Mouse (Mus musculus): Measurements from ENCODE around the gene Arrdc2. TPM values are rescaled to one million over a fixed set of nuclear protein-coding genes. Genes with fewer than 3 reads are reported as not detected.
"Not testable (repeated sequence)": the region's sequence is repeated elsewhere in the genome, so short reads cannot be mapped to it uniquely, and the experiment has no call there.

The Arrdc2 gene
- polyA plus RNA-seq, 1 experiment from 2014 or later: 7.6 TPM

GRCm38 (mm10) chr8:70833520-70833919 is 6.0 kb downstream of the Arrdc2 start:
- Histone ChIP-seq H3K27me3 (no peaks in the 10 kb centered on the region), H3K9me3 (no peaks in the 10 kb centered on the region), H3K4me2 (no peak overlapping the region), H3K9ac (no peak overlapping the region), H3K27ac (no peak overlapping the region), H3K4me1 (replicated peaks) (peaks cover 11% of the 10 kb centered on the region), H3K36me3 (peaks cover 23% of the 10 kb centered on the region), H3K4me3 (no peak overlapping the region)
- ATAC-seq (ENCODE audit: low FRiP score): no peak
- WGBS: 47% methylated on average over 15 of the region's 15 CpGs

- ATAC-seq (ENCODE audit: low FRiP score): no peak
- Histone ChIP-seq H3K4me2 (no peak overlapping the region), H3K4me3 (no peak overlapping the region), H3K27ac (no peak overlapping the region), H3K9ac (no peak overlapping the region), H3K36me3 (peaks cover 23% of the 10 kb centered on the region), H3K27me3 (no peaks in the 10 kb centered on the region), H3K9me3 (no peaks in the 10 kb centered on the region), H3K4me1 (replicated peaks) (0 out of 2 replicates have a peak, but pooled peaks cover 6% of the 10 kb centered on the region)
- WGBS: 53% methylated on average over 9 of the region's 9 CpGs
Observed at GRCm38 (mm10) chr8:70833018-70833482, 6.5 kb downstream of the Arrdc2 start.

- H3K9ac ChIP-seq: no peak overlapping the region
- 70% methylated on average over 11 of the region's 11 CpGs for WGBS
- peaks cover 23% of the 10 kb centered on the region for H3K36me3 ChIP-seq
- no peak overlapping the region for H3K27ac ChIP-seq
- no peaks in the 10 kb centered on the region for H3K27me3 ChIP-seq
- no peaks in the 10 kb centered on the region for H3K9me3 ChIP-seq
- ATAC-seq (ENCODE audit: low FRiP score): no peak
- no peak overlapping the region for H3K4me2 ChIP-seq
- 0 out of 2 replicates have a peak, but pooled peaks cover 5% of the 10 kb centered on the region for H3K4me1 ChIP-seq (replicated peaks)
- no peak overlapping the region for H3K4me3 ChIP-seq
Observed at GRCm38 (mm10) chr8:70832371-70832770, 7.1 kb downstream of the Arrdc2 start.

- no peak overlapping the region for H3K27ac ChIP-seq
- no peak overlapping the region for H3K9ac ChIP-seq
- no peak overlapping the region for H3K4me2 ChIP-seq
- WGBS: 91% methylated on average over 8 of the region's 8 CpGs
- 0 out of 2 replicates have a peak, but pooled peaks cover 5% of the 10 kb centered on the region for H3K4me1 ChIP-seq (replicated peaks)
- H3K27me3 ChIP-seq: no peaks in the 10 kb centered on the region
- H3K36me3 ChIP-seq: peaks cover 19% of the 10 kb centered on the region
- no peak for ATAC-seq (ENCODE audit: low FRiP score)
- no peak overlapping the region for H3K4me3 ChIP-seq
- H3K9me3 ChIP-seq: no peaks in the 10 kb centered on the region
Observed at GRCm38 (mm10) chr8:70831517-70831916, 8.0 kb downstream of the Arrdc2 start.

- Histone ChIP-seq H3K27ac (no peak overlapping the region), H3K9ac (no peak overlapping the region), H3K27me3 (peaks cover 10% of the 10 kb centered on the region; the same call in 1 of the 2 replicates), H3K4me1 (replicated peaks) (no peaks in the 10 kb centered on the region), H3K36me3 (no peaks in the 10 kb centered on the region), H3K4me2 (no peak overlapping the region), H3K9me3 (no peaks in the 10 kb centered on the region), H3K4me3 (no peak overlapping the region)
- no peak for ATAC-seq (ENCODE audit: low FRiP score)
- WGBS: 86% methylated on average over 1 of the region's 1 CpGs
Observed at GRCm38 (mm10) chr8:70827796-70828195, 11.7 kb downstream of the Arrdc2 start.

DNA sequence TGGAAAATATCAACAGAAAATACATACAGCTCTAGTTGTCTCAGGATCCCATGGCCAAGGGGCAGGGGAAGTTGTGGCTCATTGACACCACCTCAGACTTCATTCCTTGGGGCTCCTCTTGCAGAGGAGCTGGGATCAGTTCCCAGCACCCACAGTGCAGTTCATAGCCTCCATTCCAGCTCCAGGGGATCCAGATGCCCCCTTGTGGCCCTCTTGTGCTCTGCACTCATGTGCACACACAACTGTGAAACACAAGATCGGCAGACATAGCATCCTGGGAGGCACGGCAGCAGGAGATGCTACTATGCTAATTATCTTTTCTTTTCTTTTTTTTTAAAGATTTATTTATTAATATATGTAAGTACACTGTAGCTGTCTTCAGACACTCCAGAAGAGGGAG is 12.5 kb downstream of the Arrdc2 start:
- no peak overlapping the region for H3K27ac ChIP-seq
- H3K27me3 ChIP-seq: peaks cover 15% of the 10 kb centered on the region; the same call in 1 of the 2 replicates
- no peak overlapping the region for H3K4me3 ChIP-seq
- H3K36me3 ChIP-seq: no peaks in the 10 kb centered on the region
- H3K9me3 ChIP-seq: no peaks in the 10 kb centered on the region
- ATAC-seq (ENCODE audit: low FRiP score): no peak
- 93% methylated on average over 2 of the region's 2 CpGs for WGBS
- H3K4me2 ChIP-seq: no peak overlapping the region
- H3K9ac ChIP-seq: no peak overlapping the region
- no peaks in the 10 kb centered on the region for H3K4me1 ChIP-seq (replicated peaks)

DNA sequence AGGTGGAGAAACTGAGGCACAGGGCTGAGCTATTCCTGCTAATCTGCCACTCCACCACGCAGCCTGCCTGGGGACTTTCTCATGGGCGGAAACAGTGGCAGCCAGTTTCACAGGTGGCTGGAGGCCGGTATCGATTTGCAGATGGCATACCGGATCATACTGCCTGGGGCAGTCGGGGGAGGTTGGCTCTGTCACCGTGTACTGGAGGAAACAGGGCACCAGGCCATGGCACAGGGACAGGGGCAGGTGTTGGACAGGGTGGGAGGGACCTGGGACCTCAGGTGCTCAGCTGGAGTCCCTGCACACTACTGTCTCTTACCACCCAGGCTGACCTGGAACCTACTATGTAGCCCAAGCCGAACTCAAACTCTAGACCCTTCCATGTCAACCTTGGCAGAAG is 13.7 kb downstream of the Arrdc2 start:
- Histone ChIP-seq H3K9me3 (no peaks in the 10 kb centered on the region), H3K4me1 (replicated peaks) (no peaks in the 10 kb centered on the region), H3K9ac (no peak overlapping the region), H3K27ac (no peak overlapping the region), H3K27me3 (peaks cover 26% of the 10 kb centered on the region), H3K4me2 (no peak overlapping the region), H3K4me3 (no peak overlapping the region), H3K36me3 (no peaks in the 10 kb centered on the region)
- ATAC-seq (ENCODE audit: low FRiP score): no peak
- WGBS: 80% methylated on average over 8 of the region's 8 CpGs

- peaks cover 11% of the 10 kb centered on the region; the same call in 1 of the 2 replicates for H3K9me3 ChIP-seq
- no peaks in the 10 kb centered on the region for H3K36me3 ChIP-seq
- no peak overlapping the region for H3K27ac ChIP-seq
- peaks cover 46% of the 10 kb centered on the region for H3K27me3 ChIP-seq
- no peak overlapping the region; the same call in 1 of the 2 replicates for H3K9ac ChIP-seq
- 85% methylated on average over 7 of the region's 7 CpGs for WGBS
- H3K4me1 ChIP-seq (replicated peaks): no peaks in the 10 kb centered on the region
- H3K4me3 ChIP-seq: no peak overlapping the region
- H3K4me2 ChIP-seq: no peak overlapping the region
- ATAC-seq (ENCODE audit: low FRiP score): no peak
Observed at GRCm38 (mm10) chr8:70823802-70824201, 15.7 kb downstream of the Arrdc2 start.

GRCm38 (mm10) chr8:70822594-70822993 is 16.9 kb downstream of the Arrdc2 start:
- ATAC-seq (ENCODE audit: low FRiP score): not testable (repeated sequence)
- 81% methylated on average over 3 of the region's 3 CpGs for WGBS

GRCm38 (mm10) chr8:70821992-70822391 is 17.5 kb downstream of the Arrdc2 start:
- Histone ChIP-seq H3K4me1 (replicated peaks) (peaks cover 1% of the 10 kb centered on the region), H3K9me3 (peaks cover 16% of the 10 kb centered on the region; the same call in 1 of the 2 replicates), H3K4me3 (no peak overlapping the region), H3K27me3 (peaks cover 57% of the 10 kb centered on the region), H3K9ac (no peak overlapping the region), H3K27ac (no peak overlapping the region), H3K36me3 (no peaks in the 10 kb centered on the region), H3K4me2 (no peak overlapping the region)
- WGBS: 56% methylated on average over 11 of the region's 11 CpGs
- 0 out of 2 replicates have a peak, but pooled peaks have one; percentile 15 for ATAC-seq (ENCODE audit: low FRiP score)

More at GRCm38 (mm10) chr8:70822594-70822993, 16.9 kb downstream of the Arrdc2 start:
- Histone ChIP-seq H3K9me3 (peaks cover 16% of the 10 kb centered on the region; the same call in 1 of the 2 replicates), H3K27me3 (peaks cover 51% of the 10 kb centered on the region)
- H3K9ac ChIP-seq; H3K4me2 ChIP-seq; H3K4me3 ChIP-seq; H3K36me3 ChIP-seq; H3K27ac ChIP-seq; H3K4me1 ChIP-seq (replicated peaks): not testable (repeated sequence)

GRCm38 (mm10) chr8:70821399-70821962 is 18.0 kb downstream of the Arrdc2 start:
- H3K9ac ChIP-seq: no peak overlapping the region
- WGBS: 16% methylated on average over 30 of the region's 30 CpGs
- H3K9me3 ChIP-seq: peaks cover 16% of the 10 kb centered on the region; the same call in 1 of the 2 replicates
- H3K36me3 ChIP-seq: no peaks in the 10 kb centered on the region
- H3K4me1 ChIP-seq (replicated peaks): peaks cover 7% of the 10 kb centered on the region
- H3K4me3 ChIP-seq: no peak overlapping the region
- H3K27ac ChIP-seq: no peak overlapping the region
- peaks cover 62% of the 10 kb centered on the region for H3K27me3 ChIP-seq
- H3K4me2 ChIP-seq: no peak overlapping the region
- ATAC-seq (ENCODE audit: low FRiP score): peak; percentile 46; the same call in 1 of the 2 replicates

DNA sequence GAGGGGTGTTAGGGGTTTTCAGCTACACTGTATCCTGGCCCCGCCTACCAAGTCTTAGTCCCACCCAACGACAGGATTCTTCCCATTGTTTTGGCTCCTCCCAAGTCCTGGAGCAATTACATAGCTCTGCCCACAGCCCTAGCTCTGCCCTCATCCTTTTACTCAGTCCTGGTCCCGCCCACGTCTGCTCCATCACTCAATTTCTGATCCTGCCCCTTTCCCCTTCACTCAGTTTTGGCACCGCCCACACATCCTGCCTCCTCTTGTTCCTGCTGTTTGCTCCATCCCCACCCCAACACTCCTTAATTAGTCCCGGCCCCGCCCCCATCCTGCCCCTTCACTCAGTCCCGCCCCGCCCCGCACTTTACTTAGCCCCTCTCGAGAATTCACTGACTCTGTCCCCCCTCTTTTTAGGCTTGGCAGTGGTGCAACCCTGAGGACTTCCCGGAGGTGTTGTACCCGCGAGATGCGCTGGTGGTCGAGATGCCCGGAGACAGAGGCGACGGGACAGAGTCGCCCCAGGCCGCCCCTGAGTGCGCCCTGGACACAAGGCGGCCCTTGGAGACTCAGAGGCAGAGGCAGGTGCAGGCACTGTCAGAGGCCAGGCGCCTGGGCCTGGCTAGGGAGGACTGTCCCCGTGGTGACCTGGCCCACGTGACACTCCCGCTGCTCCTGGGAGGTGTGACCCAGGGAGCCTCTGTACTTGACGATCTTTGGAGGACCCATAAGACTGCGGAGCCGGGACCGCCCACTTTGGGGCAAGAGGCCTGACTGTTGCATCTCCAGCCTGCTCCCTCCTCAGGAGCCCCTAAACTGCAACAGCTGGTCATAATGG is 19.2 kb downstream of the Arrdc2 start:
- H3K36me3 ChIP-seq: no peaks in the 10 kb centered on the region
- H3K4me1 ChIP-seq (replicated peaks): peaks cover 8% of the 10 kb centered on the region
- WGBS: 2% methylated on average over 31 of the region's 31 CpGs
- no peak overlapping the region for H3K27ac ChIP-seq
- no peak overlapping the region for H3K4me2 ChIP-seq
- peak; percentile 37; the same call in 1 of the 2 replicates for ATAC-seq (ENCODE audit: low FRiP score)
- H3K9me3 ChIP-seq: peaks cover 16% of the 10 kb centered on the region; the same call in 1 of the 2 replicates
- H3K4me3 ChIP-seq: no peak overlapping the region
- peaks cover 69% of the 10 kb centered on the region for H3K27me3 ChIP-seq
- no peak overlapping the region for H3K9ac ChIP-seq
